Mouse (Mus musculus) left cerebral cortex, adult 2 months (tissue): Measurements from ENCODE around the gene Atp11a. TPM values are rescaled to one million over a fixed set of nuclear protein-coding genes. Genes with fewer than 3 reads are reported as not detected.

Experiments
- DNase-seq, 2 experiments: peaks; one replicate each; pipeline ENCODE4 v3.0.0; 2021 to 2022; ENCODE audit warnings: low spot score in 2 of 2, mixed read lengths in 1 of 2; ENCODE audit errors: extremely low spot score in 1 of 2
- H3K27ac ChIP-seq: fragments of 200-600 bp; 2 replicates; pipeline ENCODE4 v1.8.1; 2022
- H3K4me3 ChIP-seq: fragments of 200-600 bp; 2 replicates; pipeline ENCODE4 v1.8.1; 2022
- CTCF ChIP-seq: fragments of 200-600 bp; IDR thresholded peaks from 2 replicates; pipeline ENCODE4 v1.8.1; 2022; ENCODE audit warnings: antibody characterized with exemption, mild to moderate bottlenecking, moderate library complexity
- intact Hi-C: fragments of 180-260 bp; cut with DNase I; formaldehyde crosslinking; loops from one replicate; pipeline ENCODE4 v1.15.1; 2025
- total RNA-seq, 2 experiments: library from RNA; stranded (reverse); gene quantifications; 2 replicates each; pipeline ENCODE4 v1.2.3; 2021

Gene Atp11a
- total RNA-seq, 2 experiments from 2014 or later, result 47.5 to 55.7 TPM

DNA sequence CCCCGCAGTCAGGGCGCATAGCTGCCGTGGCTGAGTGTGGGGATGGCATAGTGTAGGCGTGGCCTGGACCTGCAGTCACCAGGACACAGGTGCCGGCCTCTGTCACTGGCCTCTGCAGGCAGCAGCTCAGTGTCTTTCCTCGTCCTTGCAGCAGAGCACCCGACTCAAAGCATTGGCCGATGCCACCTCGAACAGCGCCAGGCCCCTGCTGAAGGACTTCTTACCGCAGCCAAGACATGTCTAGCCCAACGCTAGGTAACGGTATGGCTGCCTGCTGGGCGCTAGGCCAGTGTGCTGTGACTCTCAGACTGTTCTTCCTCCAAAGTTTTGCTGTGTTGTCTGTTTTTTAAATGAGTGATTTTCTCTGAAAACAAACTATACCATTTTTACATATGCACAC lies 106.8 kb downstream of the Atp11a start:
- DNase-seq, result no peak
- H3K4me3 ChIP-seq, result no peak overlapping the region
- no peak for TF ChIP-seq CTCF
- no peak overlapping the region for H3K27ac ChIP-seq
- intact Hi-C loops, result no loop called here

GRCm38 (mm10) chr8:12865790-12866189 lies 109.0 kb downstream of the Atp11a start:
- no peak for DNase-seq
- intact Hi-C loops, result no loop called here
- H3K4me3 ChIP-seq, result no peak overlapping the region
- no peak; the same call in none of the 2 replicates for TF ChIP-seq CTCF
- H3K27ac ChIP-seq, result no peak overlapping the region

DNA sequence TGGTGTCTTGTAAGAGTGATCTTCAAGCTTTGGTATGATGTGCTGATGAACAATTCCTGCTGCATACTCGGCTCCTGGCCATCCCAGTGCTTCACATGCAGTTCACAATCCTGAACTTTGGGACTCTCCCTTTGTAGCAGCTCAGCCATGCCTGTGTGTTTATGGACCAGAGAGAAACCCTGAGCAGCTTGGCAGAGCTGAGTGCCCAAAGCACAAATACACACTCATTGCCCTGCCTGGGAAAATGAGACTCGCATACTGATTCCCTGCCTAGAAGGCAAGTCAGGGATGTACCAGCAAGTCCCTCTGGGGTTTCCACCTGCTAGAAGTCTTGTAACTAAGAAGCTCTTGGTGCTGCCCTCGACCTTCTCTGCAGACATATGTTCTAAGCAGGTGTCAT lies 112.8 kb downstream of the Atp11a start:
- Histone ChIP-seq H3K4me3 (no peak overlapping the region), H3K27ac (no peak overlapping the region)
- DNase-seq, result no peak
- intact Hi-C loops, result no loop called here
- no peak for TF ChIP-seq CTCF

- no peak for TF ChIP-seq CTCF
- no peak overlapping the region for H3K4me3 ChIP-seq
- no peak for DNase-seq
- intact Hi-C loops, result no loop called here
- H3K27ac ChIP-seq, result no peak overlapping the region
Observed at GRCm38 (mm10) chr8:12870656-12871055, 113.8 kb downstream of the Atp11a start.

DNA sequence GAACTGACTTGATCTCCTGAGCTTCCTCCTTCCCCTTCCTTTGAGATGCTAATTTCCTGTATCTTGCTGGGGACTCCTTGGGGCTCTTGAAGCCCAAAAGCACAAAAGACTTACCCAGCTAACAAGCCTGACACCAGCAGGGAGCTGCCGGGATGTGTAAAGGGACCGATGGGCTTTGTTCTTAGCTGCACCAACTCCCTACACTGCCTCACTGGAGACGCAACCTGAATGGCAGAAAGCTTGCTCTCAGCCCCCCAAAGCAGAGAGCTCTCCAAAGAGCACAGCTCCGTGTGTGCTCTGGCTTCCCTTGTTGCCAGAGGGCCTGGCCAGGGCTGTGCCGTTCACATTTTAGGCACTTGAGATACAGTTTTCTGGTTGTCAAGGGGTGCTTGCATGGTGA lies 114.6 kb downstream of the Atp11a start:
- H3K27ac ChIP-seq, result no peak overlapping the region
- intact Hi-C loops, result no loop called here
- no peak for TF ChIP-seq CTCF
- H3K4me3 ChIP-seq, result no peak overlapping the region
- DNase-seq, result no peak

DNA sequence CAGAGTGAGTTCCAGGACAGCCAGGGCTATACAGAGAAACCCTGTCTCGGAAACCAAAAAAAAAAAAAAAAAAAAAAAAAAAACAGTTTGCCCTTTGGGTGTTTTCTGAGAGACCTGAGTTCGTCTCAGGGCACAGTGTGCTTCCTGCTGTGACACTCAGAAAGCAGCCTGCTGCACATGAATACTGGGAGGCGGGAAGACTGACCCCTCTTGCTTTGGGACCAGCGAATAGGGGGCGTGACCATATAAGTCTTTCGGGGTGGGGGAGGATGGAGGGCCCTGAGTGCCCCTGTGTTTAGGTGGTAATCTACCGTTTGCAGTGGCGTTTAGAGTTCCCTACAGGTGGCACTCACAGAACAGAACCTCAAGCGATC lies 116.2 kb downstream of the Atp11a start:
- no peak for TF ChIP-seq CTCF
- intact Hi-C loops, result no loop called here
- Histone ChIP-seq H3K27ac (no peak overlapping the region), H3K4me3 (peak overlapping the region; percentile 48)
- no peak for DNase-seq

DNA sequence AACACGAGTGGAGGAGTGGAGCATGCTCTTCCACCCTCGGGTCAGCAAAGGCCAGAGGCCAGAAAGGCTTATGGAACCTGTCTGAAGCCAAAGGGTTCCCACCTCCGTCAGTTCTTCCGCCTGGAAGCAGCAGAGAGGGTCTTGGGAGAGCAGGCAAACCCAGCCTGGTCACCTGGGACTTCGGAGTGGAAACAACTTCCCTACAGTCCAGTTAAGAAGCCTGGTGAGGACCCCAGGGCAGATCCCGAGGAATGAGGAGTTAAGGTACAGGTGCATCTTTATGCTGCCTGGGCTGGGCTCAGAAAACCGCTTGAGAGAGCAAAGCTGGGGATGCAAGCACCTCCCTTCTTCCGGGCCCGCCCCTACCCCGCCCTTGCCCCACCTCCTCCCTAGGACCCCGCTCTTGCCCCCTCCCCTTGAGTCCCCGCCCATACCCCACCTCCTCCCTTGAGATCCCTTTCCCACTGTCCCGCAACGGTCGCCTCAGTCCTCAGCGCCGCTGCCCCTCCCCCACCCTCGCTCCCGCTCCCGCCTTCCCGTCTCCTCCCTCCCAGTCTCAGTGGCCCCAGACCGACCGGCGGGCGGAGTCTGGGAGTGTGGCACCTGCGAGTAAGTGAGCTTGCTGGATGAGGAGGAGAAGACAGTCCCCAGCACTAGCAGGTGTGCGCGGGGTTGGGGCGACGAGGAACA lies 116.7 kb downstream of the Atp11a start, which contains the start of gene Mcf2l:
Gene Mcf2l, plus strand, starts transcription at position 450 of the 690 bp plus-strand sequence.
- H3K4me3 ChIP-seq, result peak within 1 kb of the TSS; percentile 48
- H3K27ac ChIP-seq, result no peak within 1 kb of the TSS
- DNase-seq, result peak; percentile 35 to 39
- TF ChIP-seq CTCF, result no peak
- intact Hi-C loops, result no loop called here

- H3K4me3 ChIP-seq, result peak overlapping the region; percentile 48
- DNase-seq, result peak in 1 of 2 experiments; percentile 40
- no peak for TF ChIP-seq CTCF
- intact Hi-C loops, result no loop called here
- no peak overlapping the region for H3K27ac ChIP-seq
Observed at GRCm38 (mm10) chr8:12874194-12874791, 117.5 kb downstream of the Atp11a start.

GRCm38 (mm10) chr8:12874971-12875370 lies 118.2 kb downstream of the Atp11a start:
- DNase-seq, result no peak
- H3K27ac ChIP-seq, result no peak overlapping the region
- no peak for TF ChIP-seq CTCF
- H3K4me3 ChIP-seq, result no peak overlapping the region
- intact Hi-C loops, result no loop called here

- H3K4me3 ChIP-seq, result no peak overlapping the region
- H3K27ac ChIP-seq, result no peak overlapping the region
- intact Hi-C loops, result no loop called here
- no peak for TF ChIP-seq CTCF
- DNase-seq, result no peak
Observed at GRCm38 (mm10) chr8:12877126-12877525, 120.3 kb downstream of the Atp11a start.

GRCm38 (mm10) chr8:12880163-12880562 lies 123.3 kb downstream of the Atp11a start:
- TF ChIP-seq CTCF, result no peak
- Histone ChIP-seq H3K4me3 (no peak overlapping the region), H3K27ac (no peak overlapping the region)
- DNase-seq, result no peak
- intact Hi-C loops, result no loop called here

GRCm38 (mm10) chr8:12883051-12884004 lies 126.5 kb downstream of the Atp11a start:
- intact Hi-C loops, result no loop called here
- TF ChIP-seq CTCF, result no peak
- Histone ChIP-seq H3K27ac (no peak overlapping the region), H3K4me3 (no peak overlapping the region)
- DNase-seq, result no peak
